Mouse (Mus musculus) CH12.LX (cell line): ENCODE results near the gene Habp4. TPM values are rescaled to one million over a fixed set of nuclear protein-coding genes. Genes with fewer than 3 reads are reported as not detected.

ENCODE experiments used
- DNase-seq: peaks from one replicate; pipeline ENCODE4 v3.0.0-alpha.2; 2013; ENCODE audit errors: extremely low read depth
- H3K27ac ChIP-seq: 2 replicates; pipeline ENCODE4 v1.5.1; 2012; ENCODE audit warnings: low read depth, mild to moderate bottlenecking, control low read depth, moderate library complexity; ENCODE audit not compliant: insufficient read depth
- H3K27me3 ChIP-seq: replicated peaks from 2 replicates; pipeline ENCODE3; 2012; ENCODE audit warnings: inconsistent platforms
- H3K36me3 ChIP-seq, 2 experiments: replicated peaks in 1 of 2; 2 replicates each; pipeline versions ENCODE3 to v1.6.1; 2012; ENCODE audit warnings: inconsistent platforms in 1 of 2, low read length in 1 of 2, mild to moderate bottlenecking in 1 of 2, mixed read lengths in 1 of 2, moderate library complexity in 1 of 2; ENCODE audit not compliant: control insufficient read depth in 1 of 2, insufficient read depth in 1 of 2
- H3K4me1 ChIP-seq, 2 experiments: 2 replicates each; pipeline ENCODE4 v1.6.1; 2012; ENCODE audit warnings: inconsistent platforms in 1 of 2, moderate library complexity in 1 of 2; ENCODE audit not compliant: insufficient read depth in 2 of 2, control insufficient read depth in 1 of 2
- H3K4me2 ChIP-seq: 2 replicates; pipeline ENCODE4 v1.6.1; 2012; ENCODE audit warnings: low read depth, mild to moderate bottlenecking, control low read depth; ENCODE audit not compliant: poor library complexity, insufficient read depth, severe bottlenecking
- H3K4me3 ChIP-seq, 3 experiments: fragments of 150-350 bp in 1 of 3; sonication (generic) in 1 of 3; replicated peaks in 1 of 3; 2 replicates each; pipeline versions ENCODE3 to v1.5.1; 2011 to 2012; ENCODE audit warnings: low read depth in 2 of 3, low read length in 2 of 3, mild to moderate bottlenecking in 2 of 3, moderate library complexity in 2 of 3, control low read depth in 1 of 3, improper control_type of control experiment in 1 of 3, inconsistent platforms in 1 of 3, mixed read lengths in 1 of 3; ENCODE audit not compliant: poor library complexity in 1 of 3
- H3K79me2 ChIP-seq: replicated peaks from 2 replicates; pipeline ENCODE4 v1.6.1; 2012; ENCODE audit warnings: mild to moderate bottlenecking, moderate library complexity; ENCODE audit not compliant: control insufficient read depth, poor library complexity, insufficient read depth, severe bottlenecking; ENCODE audit errors: extremely low read depth
- H3K9ac ChIP-seq: 2 replicates; pipeline ENCODE4 v1.6.1; 2012; ENCODE audit warnings: low read depth, mild to moderate bottlenecking, control low read depth, moderate library complexity; ENCODE audit not compliant: insufficient read depth
- H3K9me3 ChIP-seq: replicated peaks from 2 replicates; pipeline ENCODE3; 2012; ENCODE audit warnings: low read length, inconsistent platforms, mixed read lengths
- BHLHE40 ChIP-seq: IDR thresholded peaks from 2 replicates; pipeline ENCODE4 v1.6.1; 2011; ENCODE audit warnings: mild to moderate bottlenecking, low read depth, low read length, improper control_type of control experiment
- CHD1 ChIP-seq: IDR thresholded peaks from 2 replicates; pipeline ENCODE4 v1.6.1; 2012; ENCODE audit warnings: low read depth, low read length, improper control_type of control experiment, inconsistent platforms
- CTCF ChIP-seq, 2 experiments: IDR thresholded peaks in 1 of 2; conservative IDR thresholded peaks in 1 of 2; 2 replicates each; pipeline ENCODE4 v1.5.1; 2011 to 2012; ENCODE audit warnings: low read depth in 2 of 2, low read length in 2 of 2, improper control_type of control experiment in 1 of 2, inconsistent platforms in 1 of 2, mild to moderate bottlenecking in 1 of 2, moderate library complexity in 1 of 2
- ETS1 ChIP-seq: conservative IDR thresholded peaks from 2 replicates; pipeline ENCODE4 v1.6.1; 2012; ENCODE audit warnings: low read depth, mild to moderate bottlenecking, inconsistent platforms, low read length, improper control_type of control experiment, moderate library complexity
- IRF4 ChIP-seq: IDR thresholded peaks from 2 replicates; pipeline ENCODE4 v1.6.1; 2014; ENCODE audit warnings: low read depth, mild to moderate bottlenecking, inconsistent platforms, low read length, improper control_type of control experiment
- JUND ChIP-seq: conservative IDR thresholded peaks from 2 replicates; pipeline ENCODE4 v1.6.1; 2011; ENCODE audit warnings: low read depth, low read length, improper control_type of control experiment
- MEF2A ChIP-seq: IDR thresholded peaks from 2 replicates; pipeline ENCODE4 v1.6.1; 2014; ENCODE audit warnings: low read depth, mild to moderate bottlenecking, inconsistent platforms, low read length, improper control_type of control experiment, borderline replicate concordance
- MYC ChIP-seq: IDR thresholded peaks from 2 replicates; pipeline ENCODE4 v1.6.1; 2011; ENCODE audit warnings: low read depth, mild to moderate bottlenecking, improper control_type of control experiment, low read length
- NELFE ChIP-seq: IDR thresholded peaks from 2 replicates; pipeline ENCODE4 v1.6.1; 2011; ENCODE audit warnings: low read depth, low read length, improper control_type of control experiment
- NRF1 ChIP-seq: IDR thresholded peaks from 2 replicates; pipeline ENCODE4 v1.6.1; 2014; ENCODE audit warnings: low read depth, mild to moderate bottlenecking, inconsistent platforms, low read length, improper control_type of control experiment, moderate library complexity
- PAX5 ChIP-seq: IDR thresholded peaks from 2 replicates; pipeline ENCODE4 v1.6.1; 2012; ENCODE audit warnings: low read length, inconsistent platforms, mixed read lengths
- RAD21 ChIP-seq: IDR thresholded peaks from 2 replicates; pipeline ENCODE4 v1.6.1; 2011; ENCODE audit warnings: low read depth, mild to moderate bottlenecking, low read length, improper control_type of control experiment, moderate library complexity
- SIN3A ChIP-seq: IDR thresholded peaks from 2 replicates; pipeline ENCODE4 v1.6.1; 2012; ENCODE audit warnings: low read length, improper control_type of control experiment, inconsistent platforms
- SMC3 ChIP-seq: IDR thresholded peaks from 2 replicates; pipeline ENCODE4 v1.6.1; 2011; ENCODE audit warnings: low read depth, low read length, improper control_type of control experiment
- TCF12 ChIP-seq: IDR thresholded peaks from 2 replicates; pipeline ENCODE4 v1.6.1; 2014; ENCODE audit warnings: low read depth, mild to moderate bottlenecking, inconsistent platforms, low read length, improper control_type of control experiment
- ZMIZ1 ChIP-seq: IDR thresholded peaks from 2 replicates; pipeline ENCODE4 v1.6.1; 2012; ENCODE audit warnings: low read depth, mild to moderate bottlenecking, inconsistent platforms, low read length, improper control_type of control experiment
- ZNF384 ChIP-seq: IDR thresholded peaks from 2 replicates; pipeline ENCODE4 v1.6.1; 2012; ENCODE audit warnings: low read depth, low read length, improper control_type of control experiment, inconsistent platforms
- dilution Hi-C: fragments of 300-500 bp; cut with MboI; formaldehyde crosslinking; loops from 2 replicates; pipeline ENCODE4 v1.14.3; 2020; ENCODE audit warnings: low sequenced_read_pairs; ENCODE audit not compliant: extremely low pct_unique_long_range_greater_than_20kb, extremely low pct_ligation_motif_present
- in situ Hi-C: fragments of 300-500 bp; cut with MboI; formaldehyde crosslinking; loops from 3 replicates; pipeline ENCODE4 v1.14.3; 2019; ENCODE audit warnings: low sequenced_read_pairs, low pct_ligation_motif_present, low pct_unique_long_range_greater_than_20kb, mixed read lengths
- polyA plus RNA-seq: library from polyadenylated mRNA; unstranded; fragments of >175 nt; gene quantifications from 2 replicates; pipeline ENCODE4 v1.2.1, GENCODE M21; 2012; ENCODE audit warnings: low read depth; ENCODE audit not compliant: insufficient read length
- total RNA-seq, 2 experiments: library from RNA; depleted of rRNA; stranded (reverse); fragments of 300-350 nt in 1 of 2; fragments of >200 nt in 1 of 2; gene quantifications; 2 replicates each; pipeline ENCODE4 v1.2.3; 2012 to 2014

The Habp4 gene
- total and polyA plus RNA-seq, 3 experiments = 3.3 to 3.5 (median 3.3) TPM

DNA sequence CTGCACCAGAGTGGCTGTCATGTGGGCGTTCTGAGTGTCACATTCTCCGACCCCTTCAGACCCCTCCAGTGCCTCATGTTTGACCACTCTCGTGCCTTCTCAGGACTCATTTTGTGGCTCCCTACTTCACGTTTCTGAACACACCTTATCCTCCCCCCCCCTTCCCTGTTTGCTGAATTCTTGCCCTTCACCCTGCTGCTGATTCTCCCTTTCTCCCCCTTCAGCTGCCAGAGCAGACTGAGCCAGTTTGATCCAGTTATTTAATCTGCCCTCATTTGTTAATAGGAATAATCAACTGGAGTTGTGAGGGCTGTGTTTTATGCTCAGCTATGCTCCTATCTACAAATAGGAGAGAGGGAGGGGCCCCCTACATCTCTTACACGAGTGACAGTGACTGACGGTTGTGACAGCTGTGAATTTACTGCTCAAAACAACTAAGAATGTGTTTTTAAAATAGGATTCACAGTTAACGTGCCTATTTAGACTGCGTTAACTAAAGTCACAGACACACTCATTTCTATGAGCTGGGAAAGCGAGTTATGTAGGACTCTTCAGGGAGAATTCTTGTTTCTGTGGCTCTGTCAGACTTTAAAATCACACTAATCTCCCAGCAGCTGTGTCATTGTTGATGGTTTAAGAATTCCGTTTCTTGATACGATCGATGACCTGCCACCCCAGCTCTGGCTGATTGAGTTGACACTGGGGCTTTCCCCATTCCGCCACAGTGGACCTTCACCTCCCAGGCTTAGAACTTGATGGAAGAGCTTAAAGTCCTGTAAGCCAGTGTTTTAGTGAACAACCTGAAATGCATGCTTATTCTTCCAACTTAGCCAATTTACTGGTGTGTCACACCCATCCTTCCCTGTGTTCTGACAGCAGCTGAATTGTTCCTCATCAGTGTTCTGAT is 17.4 kb downstream of the Habp4 start:
- in situ Hi-C loops (no loop called here), dilution Hi-C loops (no loop called here)
- Histone ChIP-seq H3K36me3 (no peaks in the 10 kb centered on the region), H3K4me1 (no peaks in the 10 kb centered on the region), H3K27ac (no peak overlapping the region), H3K9me3 (no peaks in the 10 kb centered on the region), H3K4me2 (no peak overlapping the region), H3K4me3 (no peak overlapping the region), H3K9ac (no peak overlapping the region), H3K27me3 (peaks cover 1% of the 10 kb centered on the region), H3K79me2 (no peaks in the 10 kb centered on the region)
- DNase-seq = no peak
- TF ChIP-seq NELFE = no peak
- TF ChIP-seq NRF1 = no peak
- no peak for TF ChIP-seq MEF2A
- no peak for TF ChIP-seq CTCF (conservative IDR thresholded peaks at IDR 0.05 in 1 of 2, IDR thresholded peaks at IDR 0.05 in 1 of 2; ENCODE audit: low read depth in 2 of 2, low read length in 2 of 2)

DNA sequence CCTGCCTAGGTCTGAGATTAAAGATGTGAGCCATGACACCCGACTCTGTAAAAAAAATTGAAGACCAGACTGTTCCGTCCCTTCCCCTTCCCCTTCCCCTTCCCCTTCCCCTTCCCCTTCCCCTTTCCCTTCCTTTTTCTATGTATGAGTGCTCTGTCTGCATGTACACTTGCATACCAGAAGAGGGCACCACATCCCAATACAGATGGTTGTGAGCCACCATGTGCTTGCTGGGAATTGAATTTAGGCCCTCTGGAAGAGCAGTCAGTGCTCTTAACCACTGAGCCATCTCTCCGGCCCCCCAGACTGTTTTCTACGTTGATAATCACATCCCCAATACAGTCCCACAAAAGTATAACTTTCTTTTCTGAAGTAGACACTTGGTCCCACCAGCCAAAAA is 18.7 kb downstream of the Habp4 start:
- no peak overlapping the region for H3K9ac ChIP-seq

DNA sequence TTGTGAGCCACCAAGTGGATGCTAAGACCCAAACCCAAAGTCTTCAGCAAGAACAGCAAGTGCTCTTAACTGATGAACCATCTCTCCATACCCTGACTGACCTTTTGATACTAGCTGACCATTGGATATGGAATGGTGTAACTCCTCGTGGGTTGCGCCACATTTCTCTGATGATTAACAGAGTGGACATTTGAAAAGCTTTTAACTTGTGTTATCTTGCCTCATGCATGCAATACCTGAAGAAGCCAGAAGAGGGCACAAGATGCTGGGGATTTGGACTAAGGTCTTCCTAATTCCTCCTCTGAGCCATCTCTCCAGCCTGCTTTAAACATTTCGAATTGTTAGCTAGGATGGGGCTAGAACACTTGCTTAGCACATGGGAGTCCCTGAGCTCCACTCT is 19.3 kb downstream of the Habp4 start:
- Histone ChIP-seq H3K4me3 (no peak overlapping the region), H3K27me3 (peaks cover 1% of the 10 kb centered on the region), H3K36me3 (no peaks in the 10 kb centered on the region), H3K27ac (no peak overlapping the region), H3K4me2 (no peak overlapping the region), H3K4me1 (peaks cover 4 to 12% of the 10 kb centered on the region in 2 experiments; a peak in 2 of 4 replicates), H3K9me3 (no peaks in the 10 kb centered on the region), H3K79me2 (no peaks in the 10 kb centered on the region), H3K9ac (no peak overlapping the region)
- TF ChIP-seq JUND (no peak), IRF4 (no peak), CTCF (conservative IDR thresholded peaks at IDR 0.05 in 1 of 2, IDR thresholded peaks at IDR 0.05 in 1 of 2; ENCODE audit: low read depth in 2 of 2, low read length in 2 of 2) (peak; percentile 72 to 78), ETS1 (no peak), BHLHE40 (no peak), ZMIZ1 (no peak), RAD21 (peak; percentile 74), MYC (no peak), SMC3 (peak; percentile 54), SIN3A (no peak), PAX5 (no peak)
- dilution Hi-C loops (no loop called here), in situ Hi-C loops (loop anchor here (10.0 kb wide), 1 partner anchor 134 kb away; the partner anchor contains the start of gene Aaed1)
- DNase-seq = peak; percentile 68

More for the DNA sequence above, 18.7 kb downstream of the Habp4 start:
- Histone ChIP-seq H3K79me2 (no peaks in the 10 kb centered on the region), H3K27me3 (peaks cover 1% of the 10 kb centered on the region), H3K27ac (no peak overlapping the region), H3K9me3 (no peaks in the 10 kb centered on the region), H3K36me3 (no peaks in the 10 kb centered on the region), H3K4me1 (peaks cover 0 to 7% of the 10 kb centered on the region in 2 experiments; a peak in 2 of 4 replicates), H3K4me3 (no peak overlapping the region), H3K4me2 (no peak overlapping the region)
- in situ Hi-C loops = loop anchor here (10.0 kb wide), 1 partner anchor 135 kb away; the partner anchor contains the start of gene Aaed1
- dilution Hi-C loops = no loop called here
- TF ChIP-seq RAD21 = peak; percentile 18
- TF ChIP-seq ZNF384 = no peak
- no peak for TF ChIP-seq IRF4
- no peak for TF ChIP-seq CHD1
- TF ChIP-seq TCF12 = no peak
- peak; percentile 53; the same call in 1 of the 2 replicates for TF ChIP-seq MYC
- TF ChIP-seq SMC3 = peak; percentile 13; the same call in 1 of the 2 replicates
- peak in 1 of 2 experiments; percentile 41; a peak in 2 of 4 replicates for TF ChIP-seq CTCF (conservative IDR thresholded peaks at IDR 0.05 in 1 of 2, IDR thresholded peaks at IDR 0.05 in 1 of 2; ENCODE audit: low read depth in 2 of 2, low read length in 2 of 2)
- DNase-seq = peak; percentile 31
